Mouse (Mus musculus): Measurements from ENCODE around the gene Wdr18. TPM values are rescaled to one million over a fixed set of nuclear protein-coding genes. Genes with fewer than 3 reads are reported as not detected.

The Wdr18 gene
- polyA plus RNA-seq, 1 experiment from 2014 or later: 83.6 TPM

Other genes starting within 250 kb of the Wdr18 start
- 0.08 TPM in 1 of 2 replicates, not detected in the other for gene Hcn2, start 243.5 kb upstream of the Wdr18 start, polyA plus RNA-seq (2015; fragmentation: Nextera tagmentation; extraction: Ambion mirVana)
- 35.8 and 41.5 TPM in 2 replicates for gene Polrmt, start 213.6 kb upstream of the Wdr18 start, polyA plus RNA-seq (2015; fragmentation: Nextera tagmentation; extraction: Ambion mirVana)
- 0.95 and 2.2 TPM in 2 replicates for gene Fgf22, start 205.1 kb upstream of the Wdr18 start, polyA plus RNA-seq (2015; fragmentation: Nextera tagmentation; extraction: Ambion mirVana)
- gene Rnf126, start 193.2 kb upstream of the Wdr18 start, polyA plus RNA-seq (2015; fragmentation: Nextera tagmentation; extraction: Ambion mirVana): 93.2 and 104 TPM in 2 replicates
- 21.2 and 22.2 TPM in 2 replicates for gene Fstl3, start 182.9 kb upstream of the Wdr18 start, polyA plus RNA-seq (2015; fragmentation: Nextera tagmentation; extraction: Ambion mirVana)
- gene Prss57, start 169.2 kb upstream of the Wdr18 start, polyA plus RNA-seq (2015; fragmentation: Nextera tagmentation; extraction: Ambion mirVana): 0.10 and 0.12 TPM in 2 replicates
- gene Palm, start 166.6 kb upstream of the Wdr18 start, polyA plus RNA-seq (2015; fragmentation: Nextera tagmentation; extraction: Ambion mirVana): 79.9 and 84.8 TPM in 2 replicates
- 0.56 and 1.6 TPM in 2 replicates for gene Misp, start 139.2 kb upstream of the Wdr18 start, polyA plus RNA-seq (2015; fragmentation: Nextera tagmentation; extraction: Ambion mirVana)
- gene Ptbp1, start 105.7 kb upstream of the Wdr18 start, polyA plus RNA-seq (2015; fragmentation: Nextera tagmentation; extraction: Ambion mirVana): 301 and 303 TPM in 2 replicates
- 3.7 and 5.1 TPM in 2 replicates for gene Prtn3, start 85.7 kb upstream of the Wdr18 start, polyA plus RNA-seq (2015; fragmentation: Nextera tagmentation; extraction: Ambion mirVana)
- gene Plppr3, start 85.5 kb upstream of the Wdr18 start, polyA plus RNA-seq (2015; fragmentation: Nextera tagmentation; extraction: Ambion mirVana): 53.0 and 60.1 TPM in 2 replicates
- 0.36 and 0.40 TPM in 2 replicates for gene Elane, start 73.9 kb upstream of the Wdr18 start, polyA plus RNA-seq (2015; fragmentation: Nextera tagmentation; extraction: Ambion mirVana)
- 0.27 TPM in 1 of 2 replicates, not detected in the other for gene Cfd, start 69.3 kb upstream of the Wdr18 start, polyA plus RNA-seq (2015; fragmentation: Nextera tagmentation; extraction: Ambion mirVana)
- 35.4 and 37.7 TPM in 2 replicates for gene Med16, start 51.2 kb upstream of the Wdr18 start, polyA plus RNA-seq (2015; fragmentation: Nextera tagmentation; extraction: Ambion mirVana)
- gene Gm26602, start 49.3 kb upstream of the Wdr18 start, polyA plus RNA-seq (2015; fragmentation: Nextera tagmentation; extraction: Ambion mirVana): not detected in 2 replicates
- 1.0 and 1.2 TPM in 2 replicates for gene Kiss1r, start 43.2 kb upstream of the Wdr18 start, polyA plus RNA-seq (2015; fragmentation: Nextera tagmentation; extraction: Ambion mirVana)
- gene R3hdm4, start 38.9 kb upstream of the Wdr18 start, polyA plus RNA-seq (2015; fragmentation: Nextera tagmentation; extraction: Ambion mirVana): 159 and 161 TPM in 2 replicates
- 5.7 and 7.4 TPM in 2 replicates for gene Arid3a, start 33.1 kb upstream of the Wdr18 start, polyA plus RNA-seq (2015; fragmentation: Nextera tagmentation; extraction: Ambion mirVana)
- 0.40 and 0.64 TPM in 2 replicates for gene Grin3b, start 10.6 kb downstream of the Wdr18 start, polyA plus RNA-seq (2015; fragmentation: Nextera tagmentation; extraction: Ambion mirVana)
- gene Tmem259, start 24.2 kb downstream of the Wdr18 start, polyA plus RNA-seq (2015; fragmentation: Nextera tagmentation; extraction: Ambion mirVana): 19.3 and 20.1 TPM in 2 replicates
- 264 and 270 TPM in 2 replicates for gene Cnn2, start 28.4 kb downstream of the Wdr18 start, polyA plus RNA-seq (2015; fragmentation: Nextera tagmentation; extraction: Ambion mirVana)
- 3.3 and 3.4 TPM in 2 replicates for gene Abca7, start 36.3 kb downstream of the Wdr18 start, polyA plus RNA-seq (2015; fragmentation: Nextera tagmentation; extraction: Ambion mirVana)
- gene Arhgap45, start 56.5 kb downstream of the Wdr18 start, polyA plus RNA-seq (2015; fragmentation: Nextera tagmentation; extraction: Ambion mirVana): 5.3 and 6.4 TPM in 2 replicates
- gene Polr2e, start 79.6 kb downstream of the Wdr18 start, polyA plus RNA-seq (2015; fragmentation: Nextera tagmentation; extraction: Ambion mirVana): 213 and 217 TPM in 2 replicates
- gene Gpx4, start 87.0 kb downstream of the Wdr18 start, polyA plus RNA-seq (2015; fragmentation: Nextera tagmentation; extraction: Ambion mirVana): 432 and 471 TPM in 2 replicates
- 19.7 and 19.8 TPM in 2 replicates for gene Sbno2, start 145.4 kb downstream of the Wdr18 start, polyA plus RNA-seq (2015; fragmentation: Nextera tagmentation; extraction: Ambion mirVana)
- gene Stk11, start 155.7 kb downstream of the Wdr18 start, polyA plus RNA-seq (2015; fragmentation: Nextera tagmentation; extraction: Ambion mirVana): 15.2 and 16.6 TPM in 2 replicates
- 494 and 537 TPM in 2 replicates for gene Atp5d, start 178.5 kb downstream of the Wdr18 start, polyA plus RNA-seq (2015; fragmentation: Nextera tagmentation; extraction: Ambion mirVana)
- 5.9 and 6.8 TPM in 2 replicates for gene Cbarp, start 180.7 kb downstream of the Wdr18 start, polyA plus RNA-seq (2015; fragmentation: Nextera tagmentation; extraction: Ambion mirVana)
- 13.4 and 14.0 TPM in 2 replicates for gene Midn, start 188.1 kb downstream of the Wdr18 start, polyA plus RNA-seq (2015; fragmentation: Nextera tagmentation; extraction: Ambion mirVana)
- gene Cirbp, start 205.8 kb downstream of the Wdr18 start, polyA plus RNA-seq (2015; fragmentation: Nextera tagmentation; extraction: Ambion mirVana): 102 and 103 TPM in 2 replicates
- 12.8 and 13.3 TPM in 2 replicates for gene 1600002K03Rik, start 212.8 kb downstream of the Wdr18 start, polyA plus RNA-seq (2015; fragmentation: Nextera tagmentation; extraction: Ambion mirVana)
- gene Efna2, start 219.3 kb downstream of the Wdr18 start, polyA plus RNA-seq (2015; fragmentation: Nextera tagmentation; extraction: Ambion mirVana): 27.0 and 29.3 TPM in 2 replicates

Measured in limb, embryonic 15.5 days (tissue).